8 mouse cellular contexts compared by ENCODE assay signal in genomic region chr11:75530325-75530724, GRCm38 (mm10). TPM values are rescaled to one million over a fixed set of nuclear protein-coding genes. Genes with fewer than 3 reads are reported as not detected.
DNase-seq lines count a peak whose midpoint lies in the region; ATAC-seq and TF ChIP-seq lines count a peak whose summit lies in the region.

No protein-coding gene starts in this region.

- peak; percentile 93 for DNase-seq in cerebellum, adult 11-12 months
- DNase-seq in heart, postnatal 25 days (ENCODE audit: low spot score): peak; percentile 81
- DNase-seq in layer of hippocampus, adult 18-20 months (ENCODE audit: low spot score in 2 of 2): peak; percentile 95 to 97
- peak; percentile 99 for DNase-seq in lung, adult 2 months
- peak; percentile 100 for DNase-seq in testis, postnatal 10 days (ENCODE audit: low spot score)

- TF ChIP-seq CTCF in ES-Bruce4 (IDR thresholded peaks at IDR 0.05; ENCODE audit: low read depth, low read length): peak; percentile 99
- TF ChIP-seq CTCF in lung, adult 2 months (IDR thresholded peaks at IDR 0.05; ENCODE audit: insufficient read depth, low read length): peak; percentile 85

- peak; percentile 55 for ATAC-seq in forebrain, embryonic 15.5 days (replicated peaks)
- peak; percentile 39 for ATAC-seq in neural tube, embryonic 15.5 days (ENCODE audit: low FRiP score)

- no peaks in the 10 kb centered on the region for H3K36me3 ChIP-seq in ES-Bruce4 (ENCODE audit: control insufficient read depth, insufficient read depth, low read length, poor library complexity, severe bottlenecking)
- H3K36me3 ChIP-seq in forebrain, embryonic 15.5 days: no peaks in the 10 kb centered on the region
- no peaks in the 10 kb centered on the region for H3K36me3 ChIP-seq in neural tube, embryonic 15.5 days

- intact Hi-C loops in heart, postnatal 25 days (cut with DNase I): loop anchor here (1.0 kb wide), 1 partner anchor 43 kb away; no protein-coding TSS in a partner anchor

- H3K4me1 ChIP-seq in ES-Bruce4 (ENCODE audit: control insufficient read depth, insufficient read depth, low read length): peaks cover 2% of the 10 kb centered on the region
- peaks cover 23% of the 10 kb centered on the region for H3K4me1 ChIP-seq in forebrain, embryonic 15.5 days
- peaks cover 9% of the 10 kb centered on the region; the same call in 1 of the 2 replicates for H3K4me1 ChIP-seq in lung, adult 2 months (ENCODE audit: control insufficient read depth, insufficient read depth, low read length)
- H3K4me1 ChIP-seq in neural tube, embryonic 15.5 days: peaks cover 36% of the 10 kb centered on the region

- peak overlapping the region; percentile 85 for H3K9ac ChIP-seq in ES-Bruce4 (ENCODE audit: low read depth, poor library complexity, severe bottlenecking)
- H3K9ac ChIP-seq in forebrain, embryonic 15.5 days (replicated peaks): peak overlapping the region; percentile 98
- H3K9ac ChIP-seq in neural tube, embryonic 15.5 days (replicated peaks): peak overlapping the region; percentile 73

- TF ChIP-seq EP300 in ES-Bruce4 (IDR thresholded peaks at IDR 0.05; ENCODE audit: insufficient read depth, low read depth, low read length): 0 out of 2 replicates have a peak, but pooled peaks have one; percentile 8

- H3K4me2 ChIP-seq in forebrain, embryonic 15.5 days (replicated peaks): peak overlapping the region; percentile 97
- peak overlapping the region; percentile 84 for H3K4me2 ChIP-seq in neural tube, embryonic 15.5 days

- no peaks in the 10 kb centered on the region for H3K27me3 ChIP-seq in ES-Bruce4 (ENCODE audit: control insufficient read depth, insufficient read depth, low read length, poor library complexity, severe bottlenecking)
- no peaks in the 10 kb centered on the region for H3K27me3 ChIP-seq in forebrain, embryonic 15.5 days
- H3K27me3 ChIP-seq in neural tube, embryonic 15.5 days (replicated peaks): no peaks in the 10 kb centered on the region

- no peak for TF ChIP-seq POLR2A in ES-Bruce4 (IDR thresholded peaks at IDR 0.05; ENCODE audit: insufficient read depth, low read length)
- TF ChIP-seq POLR2A in lung, adult 2 months (IDR thresholded peaks at IDR 0.05; ENCODE audit: borderline replicate concordance, extremely low read depth, low read depth, low read length): 0 out of 2 replicates have a peak, but pooled peaks have one; percentile 12

- H3K9me3 ChIP-seq in ES-Bruce4 (replicated peaks; ENCODE audit: control insufficient read depth, insufficient read depth, low read length, poor library complexity, severe bottlenecking): no peaks in the 10 kb centered on the region
- no peaks in the 10 kb centered on the region for H3K9me3 ChIP-seq in forebrain, embryonic 15.5 days
- H3K9me3 ChIP-seq in neural tube, embryonic 15.5 days (replicated peaks): no peaks in the 10 kb centered on the region

- 0% methylated on average over 10 of the region's 10 CpGs for WGBS in forebrain, embryonic 15.5 days
- 0% methylated on average over 10 of the region's 10 CpGs for WGBS in lung, adult 2 months
- WGBS in neural tube, embryonic 15.5 days: 0% methylated on average over 10 of the region's 10 CpGs

- H3K4me3 ChIP-seq in ES-Bruce4 (ENCODE audit: low read depth, low read length): peak overlapping the region; percentile 86
- H3K4me3 ChIP-seq in forebrain, embryonic 15.5 days: peak overlapping the region; percentile 92
- H3K4me3 ChIP-seq in lung, adult 2 months (replicated peaks; ENCODE audit: extremely low read depth, low read depth, low read length): peak overlapping the region; percentile 88
- H3K4me3 ChIP-seq in neural tube, embryonic 15.5 days (replicated peaks): peak overlapping the region; percentile 77

- no peak overlapping the region for H3K27ac ChIP-seq in ES-Bruce4 (ENCODE audit: insufficient read depth, low read length)
- peak overlapping the region; percentile 99 for H3K27ac ChIP-seq in forebrain, embryonic 15.5 days (replicated peaks)
- H3K27ac ChIP-seq in neural tube, embryonic 15.5 days (replicated peaks): peak overlapping the region; percentile 99

RNA-seq across cellular contexts. Expression of gene Slc43a2, which starts 1.2 kb away (rescaled TPM):
- polyA plus RNA-seq in ES-Bruce4 (2011; ENCODE audit: insufficient read depth, insufficient read length, low read depth, missing spikeins): 11.3 and 17.5 TPM in 2 replicates
- 12.1 and 12.6 TPM in 2 replicates for polyA plus RNA-seq in forebrain, embryonic 15.5 days (2015; fragmentation: Nextera tagmentation; extraction: Ambion mirVana)
- total RNA-seq in heart, postnatal 25 days (2021): 10 to 100 TPM; 14.9 to 18.2 TPM
- total RNA-seq in layer of hippocampus, adult 18-20 months (2021): 10 to 100 TPM; 44.2 to 51.3 TPM
- polyA plus RNA-seq in lung, adult 2 months (2012; rRNA removed): 68.2 and 78.7 TPM in 2 replicates
- polyA plus RNA-seq in neural tube, embryonic 15.5 days (2015; fragmentation: Nextera tagmentation; extraction: Ambion mirVana): 15.7 and 15.8 TPM in 2 replicates

RNA-seq across cellular contexts. Expression of gene Scarf1, which starts 17.0 kb away (rescaled TPM):
- polyA plus RNA-seq in ES-Bruce4 (2011; ENCODE audit: insufficient read depth, insufficient read length, low read depth, missing spikeins): 0.76 and 1.0 TPM in 2 replicates
- polyA plus RNA-seq in forebrain, embryonic 15.5 days (2015; fragmentation: Nextera tagmentation; extraction: Ambion mirVana): 3.1 and 3.3 TPM in 2 replicates
- 10 to 100 TPM in 1 of 2 experiments, 1 to 10 TPM in 1; 8.5 to 12.1 TPM for total RNA-seq in heart, postnatal 25 days (2021)
- 1 to 10 TPM; 1.0 to 1.1 TPM for total RNA-seq in layer of hippocampus, adult 18-20 months (2021)
- 50.1 and 58.6 TPM in 2 replicates for polyA plus RNA-seq in lung, adult 2 months (2012; rRNA removed)
- 3.9 and 4.7 TPM in 2 replicates for polyA plus RNA-seq in neural tube, embryonic 15.5 days (2015; fragmentation: Nextera tagmentation; extraction: Ambion mirVana)

RNA-seq across cellular contexts. Expression of gene Rilp, which starts 20.4 kb away (rescaled TPM):
- not detected in 2 replicates for polyA plus RNA-seq in ES-Bruce4 (2011; ENCODE audit: insufficient read depth, insufficient read length, low read depth, missing spikeins)
- polyA plus RNA-seq in forebrain, embryonic 15.5 days (2015; fragmentation: Nextera tagmentation; extraction: Ambion mirVana): 0.71 and 0.72 TPM in 2 replicates
- 10 to 100 TPM; 47.4 to 47.8 TPM for total RNA-seq in heart, postnatal 25 days (2021)
- total RNA-seq in layer of hippocampus, adult 18-20 months (2021): 1 to 10 TPM in 1 of 2 experiments, under 1 TPM in 1; 0.74 to 1.5 TPM
- polyA plus RNA-seq in lung, adult 2 months (2012; rRNA removed): 14.5 and 15.3 TPM in 2 replicates
- polyA plus RNA-seq in neural tube, embryonic 15.5 days (2015; fragmentation: Nextera tagmentation; extraction: Ambion mirVana): 2.8 and 3.1 TPM in 2 replicates

RNA-seq across cellular contexts. Expression of gene Prpf8, which starts 43.7 kb away (rescaled TPM):
- polyA plus RNA-seq in ES-Bruce4 (2011; ENCODE audit: insufficient read depth, insufficient read length, low read depth, missing spikeins): 210 and 212 TPM in 2 replicates
- 55.0 and 58.3 TPM in 2 replicates for polyA plus RNA-seq in forebrain, embryonic 15.5 days (2015; fragmentation: Nextera tagmentation; extraction: Ambion mirVana)
- total RNA-seq in heart, postnatal 25 days (2021): 10 to 100 TPM; 78.7 to 89.4 TPM
- total RNA-seq in layer of hippocampus, adult 18-20 months (2021): 100 to 1,000 TPM; 132 to 133 TPM
- polyA plus RNA-seq in lung, adult 2 months (2012; rRNA removed): 67.9 and 90.2 TPM in 2 replicates
- polyA plus RNA-seq in neural tube, embryonic 15.5 days (2015; fragmentation: Nextera tagmentation; extraction: Ambion mirVana): 43.9 and 44.3 TPM in 2 replicates

RNA-seq across cellular contexts. Expression of gene Pitpna, which starts 57.6 kb away (rescaled TPM):
- polyA plus RNA-seq in ES-Bruce4 (2011; ENCODE audit: insufficient read depth, insufficient read length, low read depth, missing spikeins): 70.5 and 71.4 TPM in 2 replicates
- polyA plus RNA-seq in forebrain, embryonic 15.5 days (2015; fragmentation: Nextera tagmentation; extraction: Ambion mirVana): 92.4 and 97.7 TPM in 2 replicates
- total RNA-seq in heart, postnatal 25 days (2021): 100 to 1,000 TPM; 108 to 115 TPM
- total RNA-seq in layer of hippocampus, adult 18-20 months (2021): 100 to 1,000 TPM; 279 to 288 TPM
- polyA plus RNA-seq in lung, adult 2 months (2012; rRNA removed): 56.1 and 70.4 TPM in 2 replicates
- polyA plus RNA-seq in neural tube, embryonic 15.5 days (2015; fragmentation: Nextera tagmentation; extraction: Ambion mirVana): 113 and 117 TPM in 2 replicates
